Mouse (Mus musculus): ENCODE data around the gene En2. TPM values are rescaled to one million over a fixed set of nuclear protein-coding genes. Genes with fewer than 3 reads are reported as not detected.

En2 gene
- polyA plus RNA-seq, 1 experiment from 2014 or later: not detected

- Histone ChIP-seq H3K9ac (replicated peaks) (no peak overlapping the region), H3K9me3 (no peaks in the 10 kb centered on the region), H3K27ac (no peak overlapping the region), H3K4me3 (replicated peaks) (no peak overlapping the region), H3K4me1 (replicated peaks) (no peaks in the 10 kb centered on the region), H3K27me3 (peaks cover 95% of the 10 kb centered on the region), H3K4me2 (no peak overlapping the region), H3K36me3 (no peaks in the 10 kb centered on the region)
- no peak for ATAC-seq (ENCODE audit: insufficient number of reproducible peaks, insufficient read depth, low FRiP score, low TSS enrichment, low read depth)
- 2% methylated on average over 4 of the region's 4 CpGs for WGBS
These were observed 7.6 kb downstream of the En2 start for GRCm38 (mm10) chr5:28172921-28173670.

- no peak for ATAC-seq (ENCODE audit: insufficient number of reproducible peaks, insufficient read depth, low FRiP score, low TSS enrichment, low read depth)
- H3K4me3 ChIP-seq (replicated peaks): no peak overlapping the region
- whole genome bisulfite sequencing: 8% methylated on average over 1 of the region's 1 CpGs
- H3K4me2 ChIP-seq: no peak overlapping the region
- no peaks in the 10 kb centered on the region for H3K9me3 ChIP-seq
- no peaks in the 10 kb centered on the region for H3K4me1 ChIP-seq (replicated peaks)
- H3K27ac ChIP-seq: no peak overlapping the region
- H3K27me3 ChIP-seq: peaks cover 96% of the 10 kb centered on the region
- no peaks in the 10 kb centered on the region for H3K36me3 ChIP-seq
- H3K9ac ChIP-seq (replicated peaks): no peak overlapping the region
These were observed 8.2 kb downstream of the En2 start for GRCm38 (mm10) chr5:28173674-28174073.

GRCm38 (mm10) chr5:28174086-28174485 is 8.6 kb downstream of the En2 start:
- Histone ChIP-seq H3K9ac (replicated peaks) (no peak overlapping the region), H3K4me1 (replicated peaks) (no peaks in the 10 kb centered on the region), H3K4me2 (no peak overlapping the region), H3K27me3 (peaks cover 96% of the 10 kb centered on the region), H3K4me3 (replicated peaks) (no peak overlapping the region), H3K27ac (no peak overlapping the region), H3K9me3 (no peaks in the 10 kb centered on the region), H3K36me3 (no peaks in the 10 kb centered on the region)
- no peak for ATAC-seq (ENCODE audit: insufficient number of reproducible peaks, insufficient read depth, low FRiP score, low TSS enrichment, low read depth)
- 2% methylated on average over 9 of the region's 9 CpGs for WGBS

DNA sequence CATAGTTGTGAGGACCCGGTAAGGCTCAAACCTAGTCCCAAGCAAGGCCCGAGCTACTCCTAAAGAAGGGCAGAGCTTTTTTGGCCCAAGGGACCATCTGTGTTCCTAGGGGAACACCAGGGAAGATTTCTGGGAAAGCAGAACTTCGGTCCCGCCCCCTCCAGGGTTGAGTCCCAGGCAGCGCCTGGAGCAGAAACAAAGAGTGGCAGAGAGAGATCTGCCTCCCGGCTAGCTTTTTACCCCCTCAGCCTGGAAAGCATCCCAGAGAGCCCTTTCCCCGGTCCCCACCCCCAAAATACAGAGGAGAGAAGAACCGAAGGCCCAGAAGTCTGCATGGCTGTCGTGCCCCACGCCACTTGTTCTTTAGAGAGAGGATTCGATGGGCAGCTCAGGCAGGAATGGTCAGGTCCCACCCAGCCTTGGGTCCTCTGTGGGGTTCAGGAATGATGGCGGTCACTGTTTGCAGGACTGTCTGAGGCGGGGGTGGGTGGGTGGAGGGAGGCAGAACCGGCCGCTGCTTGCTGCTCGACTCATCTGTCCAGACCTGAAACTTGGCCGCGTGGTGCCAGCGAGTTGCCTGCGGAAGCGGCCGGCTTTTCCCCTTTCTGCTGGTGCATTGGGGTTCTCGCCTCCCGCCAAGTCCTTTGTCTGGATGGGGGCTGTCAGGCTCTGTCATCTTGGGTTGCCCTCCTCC is 9.5 kb downstream of the En2 start:
- peaks cover 96% of the 10 kb centered on the region for H3K27me3 ChIP-seq
- ATAC-seq (ENCODE audit: insufficient number of reproducible peaks, insufficient read depth, low FRiP score, low TSS enrichment, low read depth): no peak
- no peak overlapping the region for H3K27ac ChIP-seq
- H3K9ac ChIP-seq (replicated peaks): no peak overlapping the region
- no peak overlapping the region for H3K4me2 ChIP-seq
- H3K4me1 ChIP-seq (replicated peaks): no peaks in the 10 kb centered on the region
- under 1% methylated on average over 24 of the region's 24 CpGs for WGBS
- H3K4me3 ChIP-seq (replicated peaks): 0 out of 2 replicates have a peak overlapping the region, but pooled peaks have one; percentile 3
- H3K9me3 ChIP-seq: no peaks in the 10 kb centered on the region
- no peaks in the 10 kb centered on the region for H3K36me3 ChIP-seq

DNA sequence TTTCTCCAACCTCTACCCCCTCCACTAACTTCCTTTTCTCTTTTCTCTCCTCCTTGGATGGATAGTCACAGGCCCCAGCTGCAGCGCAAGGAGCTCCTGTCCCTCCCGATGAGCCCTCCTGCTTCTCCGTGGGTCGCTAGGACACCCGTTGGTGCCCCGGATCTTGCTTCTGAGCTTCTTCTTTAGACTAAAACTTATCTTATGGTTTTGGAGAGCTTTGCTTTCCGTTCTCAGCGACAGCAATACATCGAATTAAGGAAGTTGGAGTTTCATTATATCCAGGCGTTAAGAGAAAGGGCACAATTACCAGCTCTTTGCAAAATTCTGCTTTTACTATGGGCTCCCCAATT is 10.1 kb downstream of the En2 start:
- no peak for ATAC-seq (ENCODE audit: insufficient number of reproducible peaks, insufficient read depth, low FRiP score, low TSS enrichment, low read depth)
- Histone ChIP-seq H3K36me3 (no peaks in the 10 kb centered on the region), H3K4me2 (no peak overlapping the region), H3K9me3 (no peaks in the 10 kb centered on the region), H3K27ac (no peak overlapping the region), H3K4me3 (replicated peaks) (no peak overlapping the region), H3K9ac (replicated peaks) (no peak overlapping the region), H3K27me3 (peaks cover 97% of the 10 kb centered on the region), H3K4me1 (replicated peaks) (no peaks in the 10 kb centered on the region)
- WGBS: 1% methylated on average over 10 of the region's 10 CpGs

- Histone ChIP-seq H3K4me2 (no peak overlapping the region), H3K9ac (replicated peaks) (no peak overlapping the region), H3K4me1 (replicated peaks) (no peaks in the 10 kb centered on the region), H3K36me3 (no peaks in the 10 kb centered on the region), H3K4me3 (replicated peaks) (no peak overlapping the region), H3K27me3 (peaks cover 98% of the 10 kb centered on the region), H3K27ac (no peak overlapping the region), H3K9me3 (no peaks in the 10 kb centered on the region)
- no peak for ATAC-seq (ENCODE audit: insufficient number of reproducible peaks, insufficient read depth, low FRiP score, low TSS enrichment, low read depth)
- 5% methylated on average over 4 of the region's 4 CpGs for WGBS
These were observed 10.5 kb downstream of the En2 start for GRCm38 (mm10) chr5:28176023-28176422.

DNA sequence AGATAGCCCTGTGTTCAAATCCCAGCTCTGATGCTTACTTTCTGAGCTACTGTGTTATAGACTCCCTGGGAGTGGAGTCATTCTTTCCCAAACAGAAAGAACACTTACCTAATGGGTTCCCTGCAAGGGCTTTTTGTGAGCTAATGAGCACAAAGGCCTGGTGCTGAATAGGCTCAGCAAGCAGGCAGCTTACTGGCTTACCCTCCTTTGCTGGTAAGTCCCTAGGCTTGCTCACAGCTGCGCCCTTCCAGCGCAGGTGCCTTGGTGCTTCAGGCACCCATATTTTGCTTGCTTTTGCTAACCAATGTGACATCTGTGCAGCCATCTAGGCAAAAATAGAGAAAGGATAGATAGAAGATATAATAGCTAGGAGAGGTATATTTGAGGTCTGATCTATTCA is 11.1 kb downstream of the En2 start:
- Histone ChIP-seq H3K4me3 (replicated peaks) (no peak overlapping the region), H3K36me3 (no peaks in the 10 kb centered on the region), H3K27me3 (peaks cover 99% of the 10 kb centered on the region), H3K4me1 (replicated peaks) (no peaks in the 10 kb centered on the region), H3K9me3 (no peaks in the 10 kb centered on the region), H3K27ac (no peak overlapping the region), H3K4me2 (no peak overlapping the region), H3K9ac (replicated peaks) (no peak overlapping the region)
- 7% methylated on average over 2 of the region's 2 CpGs for WGBS
- ATAC-seq (ENCODE audit: insufficient number of reproducible peaks, insufficient read depth, low FRiP score, low TSS enrichment, low read depth): no peak

- Histone ChIP-seq H3K4me2 (no peak overlapping the region), H3K9me3 (no peaks in the 10 kb centered on the region), H3K27me3 (peaks cover 89% of the 10 kb centered on the region), H3K36me3 (no peaks in the 10 kb centered on the region), H3K4me1 (replicated peaks) (no peaks in the 10 kb centered on the region), H3K4me3 (replicated peaks) (no peak overlapping the region), H3K27ac (no peak overlapping the region), H3K9ac (replicated peaks) (no peak overlapping the region)
- WGBS: 28% methylated on average over 5 of the region's 5 CpGs
- no peak for ATAC-seq (ENCODE audit: insufficient number of reproducible peaks, insufficient read depth, low FRiP score, low TSS enrichment, low read depth)
These were observed 12.8 kb downstream of the En2 start for GRCm38 (mm10) chr5:28178322-28178721.

DNA sequence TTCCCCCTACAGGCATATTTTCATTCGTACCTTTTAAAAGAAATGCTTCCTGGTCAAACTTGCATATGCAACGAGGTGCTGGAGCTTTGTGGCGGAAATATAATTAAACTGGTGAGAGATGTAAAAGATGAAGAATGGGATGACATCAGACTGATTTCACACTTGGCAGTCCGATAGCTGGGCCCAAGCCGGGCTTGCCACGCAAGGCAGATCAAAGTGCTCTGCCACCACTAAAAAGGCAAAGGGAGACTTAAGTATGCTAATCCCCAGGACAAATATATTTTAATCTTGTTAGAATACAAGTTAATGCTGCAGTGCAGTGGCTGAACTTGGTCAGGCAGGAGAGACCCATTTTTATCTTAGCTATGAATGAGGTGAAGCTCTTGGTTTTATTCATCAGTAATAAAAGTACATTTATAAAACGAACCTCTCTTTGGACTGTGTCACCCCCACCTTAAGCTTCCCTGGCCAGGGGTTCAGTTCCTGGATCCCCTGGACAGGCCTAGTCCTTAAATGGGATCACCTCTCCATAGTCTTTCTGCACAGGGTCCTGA is 13.8 kb downstream of the En2 start:
- peaks cover 79% of the 10 kb centered on the region for H3K27me3 ChIP-seq
- no peaks in the 10 kb centered on the region for H3K4me1 ChIP-seq (replicated peaks)
- no peaks in the 10 kb centered on the region for H3K36me3 ChIP-seq
- no peak overlapping the region for H3K27ac ChIP-seq
- H3K9ac ChIP-seq (replicated peaks): no peak overlapping the region
- ATAC-seq (ENCODE audit: insufficient number of reproducible peaks, insufficient read depth, low FRiP score, low TSS enrichment, low read depth): no peak
- H3K4me2 ChIP-seq: no peak overlapping the region
- no peak overlapping the region for H3K4me3 ChIP-seq (replicated peaks)
- 23% methylated on average over 7 of the region's 7 CpGs for WGBS
- H3K9me3 ChIP-seq: no peaks in the 10 kb centered on the region

- Histone ChIP-seq H3K9ac (replicated peaks) (no peak overlapping the region), H3K4me2 (no peak overlapping the region), H3K27me3 (peaks cover 35% of the 10 kb centered on the region), H3K9me3 (no peaks in the 10 kb centered on the region), H3K36me3 (no peaks in the 10 kb centered on the region), H3K4me3 (replicated peaks) (no peak overlapping the region), H3K4me1 (replicated peaks) (no peaks in the 10 kb centered on the region), H3K27ac (no peak overlapping the region)
- ATAC-seq (ENCODE audit: insufficient number of reproducible peaks, insufficient read depth, low FRiP score, low TSS enrichment, low read depth): no peak
- WGBS: 65% methylated on average over 3 of the region's 3 CpGs
These were observed 26.0 kb downstream of the En2 start for GRCm38 (mm10) chr5:28191201-28192098.

GRCm38 (mm10) chr5:28192099-28192454 is 26.6 kb downstream of the En2 start:
- no peak overlapping the region for H3K27ac ChIP-seq
- no peak overlapping the region for H3K9ac ChIP-seq (replicated peaks)
- H3K4me1 ChIP-seq (replicated peaks): no peaks in the 10 kb centered on the region
- ATAC-seq (ENCODE audit: insufficient number of reproducible peaks, insufficient read depth, low FRiP score, low TSS enrichment, low read depth): no peak
- WGBS: 58% methylated on average over 4 of the region's 4 CpGs
- peaks cover 35% of the 10 kb centered on the region for H3K27me3 ChIP-seq
- no peak overlapping the region for H3K4me2 ChIP-seq
- no peaks in the 10 kb centered on the region for H3K9me3 ChIP-seq
- no peaks in the 10 kb centered on the region for H3K36me3 ChIP-seq
- H3K4me3 ChIP-seq (replicated peaks): no peak overlapping the region
